Mouse (Mus musculus) E14TG2a.4 (cell line): ENCODE measurements at regions not wholly inside any gene's neighbourhood (a gene's known extent, or its start where the extent isn't known, plus 50 kb on each side); places are given as distances from the start of the nearest gene placed in this dataset.
"Not testable (repeated sequence)": the region's sequence is repeated elsewhere in the genome, so short reads cannot be mapped to it uniquely, and the experiment has no call there.

Experiments used
- CTCF ChIP-seq: conservative IDR thresholded peaks from 2 replicates; pipeline ENCODE4 v1.5.1; 2014; ENCODE audit warnings: low read length
- NANOG ChIP-seq: IDR thresholded peaks from 2 replicates; pipeline ENCODE4 v1.6.1; 2014; ENCODE audit warnings: borderline replicate concordance, low read length, mixed read lengths
- POU5F1 ChIP-seq: IDR thresholded peaks from 2 replicates; pipeline ENCODE4 v1.6.1; 2014; ENCODE audit warnings: low read length, borderline replicate concordance

GRCm38 (mm10) chr14:52962110-52962509 lies 466.6 kb upstream of the Olfr1507 start:
- not testable (repeated sequence) for TF ChIP-seq CTCF, POU5F1, NANOG
